Mouse (Mus musculus) T-helper 1 cell (primary cell): Measurements from ENCODE around the gene Hist1h2ab.

Source experiments
- in situ Hi-C: fragments of 300-600 bp; cut with MboI, MseI; formaldehyde crosslinking; loops from one replicate; pipeline ENCODE4 v1.15.1; 2025; ENCODE audit warnings: high pct_unique_total_duplicates

Hist1h2ab gene

GRCm38 (mm10) chr13:23737091-23737490 is 13.8 kb upstream of the Hist1h2ab start:
- in situ Hi-C loops: loop anchor here (10.0 kb wide), 1 partner anchor 102 kb away; no protein-coding TSS in a partner anchor

DNA sequence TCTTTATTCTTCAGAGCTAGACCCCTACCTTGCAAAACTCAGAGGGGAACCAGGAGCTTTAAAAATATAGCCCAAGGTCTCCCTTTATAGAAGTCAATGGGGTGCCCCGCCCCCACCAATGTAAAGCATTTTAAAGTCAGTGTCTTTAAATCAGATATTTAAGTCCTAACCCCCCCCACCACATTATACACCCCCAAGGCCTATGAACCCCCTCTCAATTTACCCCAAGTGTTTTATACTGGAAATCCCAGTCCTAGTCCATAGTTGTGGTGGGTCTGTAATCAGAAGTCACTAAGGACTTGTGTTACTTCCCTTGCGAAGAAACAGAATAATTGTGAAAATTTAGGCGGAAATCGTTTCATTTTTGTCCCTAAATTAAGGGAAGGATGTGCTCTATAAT is 12.9 kb upstream of the Hist1h2ab start:
- in situ Hi-C loops: loop anchor here (10.0 kb wide), 1 partner anchor 103 kb away; no protein-coding TSS in a partner anchor

DNA sequence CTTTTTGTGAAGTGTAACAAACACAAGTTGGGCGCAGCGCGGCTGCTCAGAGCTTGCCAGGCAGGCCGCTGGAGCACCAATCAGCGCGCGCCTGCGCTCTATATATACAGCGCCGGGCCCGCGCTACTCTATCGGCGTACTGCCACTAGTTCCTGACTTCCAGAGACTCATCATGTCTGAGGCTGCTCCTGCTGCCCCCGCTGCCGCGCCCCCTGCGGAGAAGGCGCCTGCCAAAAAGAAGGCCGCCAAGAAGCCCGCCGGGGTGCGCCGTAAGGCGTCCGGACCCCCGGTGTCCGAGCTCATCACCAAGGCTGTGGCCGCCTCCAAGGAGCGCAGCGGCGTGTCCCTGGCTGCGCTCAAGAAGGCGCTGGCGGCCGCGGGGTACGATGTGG is 12.3 kb upstream of the Hist1h2ab start, which contains the start of gene Hist1h1c:
Hist1h1c (plus strand) TSS at position 132 of the 392 bp plus-strand sequence.
- in situ Hi-C loops: loop anchor here (10.0 kb wide), 1 partner anchor 104 kb away; no protein-coding TSS in a partner anchor

- in situ Hi-C loops: loop anchor here (10.0 kb wide), 1 partner anchor 104 kb away; no protein-coding TSS in a partner anchor
Measured at GRCm38 (mm10) chr13:23739069-23739921, 11.6 kb upstream of the Hist1h2ab start.

GRCm38 (mm10) chr13:23739922-23740252 is 11.0 kb upstream of the Hist1h2ab start:
- in situ Hi-C loops: loop anchor here (10.0 kb wide), 2 partner anchors 105 to 1695 kb away; partner anchors contain the start of genes Hist1h2ag, Hist1h2bj and Hist1h4i

DNA sequence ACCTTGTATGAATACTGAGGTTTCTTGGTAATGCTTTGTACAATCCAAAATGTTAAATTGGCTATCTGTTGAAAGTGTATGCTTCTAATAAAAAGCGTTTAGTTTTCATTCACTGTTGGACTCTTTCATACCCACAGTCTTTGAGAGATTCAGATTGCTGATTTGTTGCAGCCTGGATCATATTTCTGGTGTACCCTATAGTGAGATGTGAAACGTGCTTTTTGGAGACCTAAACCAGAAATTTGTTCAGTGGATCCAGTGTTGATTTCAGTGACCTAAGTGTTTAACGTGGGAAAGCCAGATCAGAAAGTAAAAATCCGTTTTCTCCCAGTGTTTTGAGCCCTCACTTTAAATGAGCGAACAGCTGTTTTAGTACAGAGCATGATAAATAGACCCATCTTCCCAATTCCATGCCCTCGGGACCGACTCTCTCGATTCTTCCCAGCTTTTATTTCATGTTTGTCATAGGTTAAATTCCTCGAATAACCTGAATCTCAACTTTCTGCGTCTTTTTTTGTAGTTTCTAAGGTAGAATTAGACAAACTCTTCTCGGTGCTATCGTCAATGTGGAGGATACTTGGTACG is 10.6 kb upstream of the Hist1h2ab start:
- in situ Hi-C loops: loop anchor here (10.0 kb wide), 1 partner anchor 1696 kb away; the partner anchor contains the start of genes Hist1h2ag, Hist1h2bj and Hist1h4i

DNA sequence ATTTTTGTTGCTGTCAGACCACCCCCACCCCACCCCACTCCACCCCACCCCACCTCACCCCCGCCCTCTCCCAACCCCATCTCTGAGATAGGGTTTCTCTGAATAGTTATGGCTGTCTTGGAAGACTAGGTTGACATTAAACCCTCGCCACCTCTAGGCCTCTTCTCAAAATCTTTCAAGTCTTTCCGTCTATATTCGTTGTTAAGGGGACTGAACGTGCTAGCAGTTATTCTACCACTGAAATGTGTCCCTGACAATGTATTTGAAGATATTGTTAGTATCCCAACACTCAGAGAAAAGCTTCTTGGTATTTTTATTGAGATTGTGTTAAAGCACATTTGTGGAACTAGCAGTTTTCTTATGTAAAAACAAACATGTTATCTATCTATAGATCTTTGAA is 10.0 kb upstream of the Hist1h2ab start:
- in situ Hi-C loops: loop anchor here (10.0 kb wide), 1 partner anchor 1696 kb away; the partner anchor contains the start of genes Hist1h2ag, Hist1h2bj and Hist1h4i

GRCm38 (mm10) chr13:23742007-23742406 is 8.9 kb upstream of the Hist1h2ab start:
- in situ Hi-C loops: loop anchor here (10.0 kb wide), 1 partner anchor 1697 kb away; the partner anchor contains the start of genes Hist1h2ag, Hist1h2bj and Hist1h4i

GRCm38 (mm10) chr13:23743215-23743614 is 7.7 kb upstream of the Hist1h2ab start:
- in situ Hi-C loops: loop anchor here (10.0 kb wide), 1 partner anchor 1698 kb away; the partner anchor contains the start of genes Hist1h2ag, Hist1h2bj and Hist1h4i

- in situ Hi-C loops: loop anchor here (10.0 kb wide), 1 partner anchor 1699 kb away; the partner anchor contains the start of genes Hist1h2ag, Hist1h2bj and Hist1h4i
Measured at GRCm38 (mm10) chr13:23743963-23744362, 7.0 kb upstream of the Hist1h2ab start.

GRCm38 (mm10) chr13:23744421-23745380 is 6.2 kb upstream of the Hist1h2ab start:
- in situ Hi-C loops: loop anchor here (10.0 kb wide), 1 partner anchor 1700 kb away; the partner anchor contains the start of genes Hist1h2ag, Hist1h2bj and Hist1h4i

DNA sequence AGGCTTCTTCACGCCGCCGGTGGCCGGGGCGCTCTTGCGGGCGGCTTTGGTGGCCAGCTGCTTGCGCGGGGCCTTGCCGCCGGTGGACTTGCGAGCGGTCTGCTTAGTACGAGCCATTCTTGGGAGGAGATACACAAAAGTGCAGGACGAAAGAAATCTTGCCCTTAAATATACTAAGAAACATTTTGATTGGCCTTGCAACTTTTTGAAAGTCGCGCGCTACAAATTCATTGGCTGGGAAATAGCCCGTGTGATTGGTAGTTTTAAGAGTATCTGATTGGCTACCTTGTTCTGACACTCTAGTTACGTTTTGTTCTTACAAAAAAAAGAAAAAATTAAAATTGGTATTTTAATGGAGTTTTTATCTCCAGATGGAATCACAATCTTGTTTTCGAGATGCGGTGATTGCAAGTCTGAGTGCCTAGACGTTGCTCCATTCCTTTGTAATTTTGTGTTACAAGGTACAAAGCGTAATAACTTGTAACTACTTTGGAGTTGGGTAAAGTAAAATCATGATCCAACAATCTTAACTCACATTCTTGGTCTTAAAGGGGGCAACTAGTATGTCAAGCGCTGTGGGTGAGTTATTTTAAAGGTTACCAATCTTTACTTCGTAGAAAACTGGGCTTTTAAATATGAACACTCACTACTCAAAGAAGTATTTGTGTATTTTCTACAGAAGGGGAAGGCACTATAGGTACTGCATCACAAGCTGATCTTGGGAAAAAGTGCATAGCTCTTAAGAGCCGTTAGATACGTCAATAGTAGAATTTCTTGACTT is 5.4 kb upstream of the Hist1h2ab start, which contains the start of gene Hist1h3c:
Hist1h3c (minus strand) TSS at position 222 of the 781 bp plus-strand sequence.
- in situ Hi-C loops: loop anchor here (10.0 kb wide), 1 partner anchor 1701 kb away; the partner anchor contains the start of genes Hist1h2ag, Hist1h2bj and Hist1h4i

- in situ Hi-C loops: loop anchor here (10.0 kb wide), 1 partner anchor 1702 kb away; the partner anchor contains the start of genes Hist1h2ag, Hist1h2bj and Hist1h4i
Measured at GRCm38 (mm10) chr13:23746201-23747080, 4.5 kb upstream of the Hist1h2ab start, which contains the start of gene Hist1h2bb. Gene Hist1h2bb (plus strand): TSS chr13:23746734.

DNA sequence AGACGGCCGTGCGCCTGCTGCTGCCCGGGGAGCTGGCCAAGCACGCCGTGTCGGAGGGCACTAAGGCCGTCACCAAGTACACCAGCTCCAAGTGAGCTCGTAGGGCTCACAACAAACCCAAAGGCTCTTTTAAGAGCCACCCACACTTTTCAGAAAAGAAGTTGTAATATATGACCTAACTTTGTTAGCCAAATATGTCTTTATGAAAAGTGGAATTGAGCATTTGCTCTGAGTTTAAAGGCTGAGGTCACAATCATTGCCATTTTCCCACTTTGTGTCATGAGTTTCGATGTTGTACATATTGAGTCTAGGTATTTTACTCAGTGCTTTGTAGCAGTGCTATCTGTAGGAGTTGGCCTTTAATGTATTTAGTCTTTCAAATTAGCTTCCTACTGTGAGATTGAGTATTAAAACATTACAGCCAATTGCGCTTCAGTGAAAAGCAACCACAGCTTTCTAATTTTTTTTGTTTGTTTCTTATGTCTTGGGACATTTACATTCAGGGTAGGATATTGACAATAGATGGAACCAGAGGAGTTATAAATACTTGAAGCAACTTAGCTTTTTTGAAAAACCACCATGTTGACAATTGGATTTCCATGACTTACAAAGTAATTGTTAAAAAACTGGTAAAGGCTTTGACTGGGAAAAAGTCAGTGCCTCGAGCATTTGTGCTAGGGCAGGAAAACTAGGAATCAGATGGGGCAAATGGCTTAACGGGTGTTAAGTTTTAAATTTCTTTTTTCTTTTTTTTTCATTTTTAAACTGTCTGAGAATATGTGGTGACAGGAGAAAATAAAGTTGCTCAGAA is 3.6 kb upstream of the Hist1h2ab start:
- in situ Hi-C loops: loop anchor here (10.0 kb wide), 1 partner anchor 1702 kb away; the partner anchor contains the start of genes Hist1h2ag, Hist1h2bj and Hist1h4i

DNA sequence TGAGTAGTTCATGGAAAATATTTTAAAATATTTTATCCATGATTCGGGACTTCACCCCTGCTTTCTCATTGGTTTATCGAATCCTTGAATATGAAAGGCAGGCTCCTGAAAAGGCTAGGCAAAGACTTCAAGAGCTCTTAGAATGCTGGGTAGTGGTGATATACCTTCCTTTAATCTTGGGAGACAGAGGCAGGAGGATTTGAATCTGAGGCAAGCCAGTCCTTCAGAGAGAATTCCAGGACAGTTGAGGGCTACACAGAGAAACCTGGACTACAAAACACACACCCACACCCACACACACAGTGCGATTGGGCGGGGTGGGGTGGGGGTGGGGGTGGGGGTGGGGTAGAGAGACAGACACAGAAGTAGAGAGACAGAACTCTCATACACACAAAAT is 3.0 kb upstream of the Hist1h2ab start:
- in situ Hi-C loops: loop anchor here (10.0 kb wide), 1 partner anchor 1703 kb away; the partner anchor contains the start of genes Hist1h2ag, Hist1h2bj and Hist1h4i

GRCm38 (mm10) chr13:23749563-23750121 is 1.3 kb upstream of the Hist1h2ab start:
- in situ Hi-C loops: loop anchor here (10.0 to 25.0 kb wide), 4 partner anchors 315 to 1962 kb away; partner anchors contain the start of genes Gmnn, Hist1h1b, Hist1h2ag and Hist1h2an

DNA sequence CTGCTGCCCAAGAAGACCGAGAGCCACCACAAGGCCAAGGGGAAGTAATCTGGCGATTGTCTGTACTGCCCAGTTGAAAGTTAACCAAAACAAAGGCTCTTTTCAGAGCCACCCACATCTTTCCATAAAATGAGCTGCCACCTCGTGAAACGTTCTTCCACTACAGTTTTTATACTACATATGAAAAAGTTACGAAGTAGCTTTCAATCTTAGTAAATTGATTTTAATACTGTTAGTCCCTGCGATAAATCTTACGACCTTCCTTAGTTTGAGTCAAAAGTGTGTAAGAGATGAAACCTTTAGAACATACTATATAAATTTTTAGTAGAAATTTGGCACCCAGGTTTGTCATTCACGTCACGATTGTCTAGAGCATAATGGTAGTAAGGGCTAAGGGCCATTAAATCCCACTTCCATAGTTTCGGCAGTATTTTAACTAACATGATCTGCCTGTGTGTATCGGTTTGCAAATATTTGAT is 591 bp downstream of the Hist1h2ab start:
- in situ Hi-C loops: loop anchor here (10.0 to 25.0 kb wide), 3 partner anchors 317 to 1964 kb away; partner anchors contain the start of genes Gmnn, Hist1h1b, Hist1h2an and Hist1h2bp
